Mouse (Mus musculus) limb, embryonic 11.5 days (tissue): ENCODE data around the gene Ccdc65. TPM values are rescaled to one million over a fixed set of nuclear protein-coding genes. Genes with fewer than 3 reads are reported as not detected.

Experiments
- ATAC-seq: fragments of 200-750 bp; cut with Nextera tagmentation; 2 replicates; pipeline ENCODE4 v1.8.0; 2017; ENCODE audit warnings: low read depth; ENCODE audit not compliant: insufficient number of reproducible peaks, low FRiP score, low TSS enrichment
- DNase-seq: peaks from one replicate; pipeline ENCODE4 v3.0.0-alpha.2; 2015; ENCODE audit warnings: low spot score
- H3K27ac ChIP-seq: fragments of 300-500 bp; sonication (generic); replicated peaks from 2 replicates; pipeline ENCODE4 v1.5.1; 2014; ENCODE audit warnings: low read depth, mild to moderate bottlenecking, low read length
- H3K27me3 ChIP-seq: fragments of 300-500 bp; sonication (generic); 2 replicates; pipeline ENCODE4 v1.6.1; 2014; ENCODE audit warnings: mild to moderate bottlenecking, low read length, mixed read lengths; ENCODE audit not compliant: control insufficient read depth, insufficient read depth
- H3K36me3 ChIP-seq: fragments of 300-500 bp; sonication (generic); 2 replicates; pipeline ENCODE4 v1.6.1; 2014; ENCODE audit warnings: mild to moderate bottlenecking, low read length, moderate library complexity, mixed read lengths; ENCODE audit not compliant: control insufficient read depth, insufficient read depth
- H3K4me1 ChIP-seq: fragments of 300-500 bp; sonication (generic); 2 replicates; pipeline ENCODE4 v1.6.1; 2014; ENCODE audit warnings: low read length, mixed read lengths; ENCODE audit not compliant: control insufficient read depth, insufficient read depth
- H3K4me2 ChIP-seq: fragments of 300-500 bp; sonication (generic); 2 replicates; pipeline ENCODE4 v1.6.1; 2014; ENCODE audit warnings: low read depth, mild to moderate bottlenecking, moderate library complexity; ENCODE audit not compliant: severe bottlenecking
- H3K4me3 ChIP-seq: fragments of 300-500 bp; sonication (generic); 2 replicates; pipeline ENCODE4 v1.5.1; 2014; ENCODE audit warnings: low read depth, low read length
- H3K9ac ChIP-seq: fragments of 300-500 bp; sonication (generic); 2 replicates; pipeline ENCODE4 v1.6.1; 2014; ENCODE audit warnings: mild to moderate bottlenecking, low read length
- H3K9me3 ChIP-seq: fragments of 300-500 bp; sonication (generic); 2 replicates; pipeline ENCODE4 v1.6.1; 2016; ENCODE audit warnings: low read length; ENCODE audit not compliant: control insufficient read depth
- WGBS: fragments of 180-500 bp; shearing (Covaris S2); extraction: QIAGEN DNeasy Blood & Tissue Kit; methylation state at CpG from one replicate; pipeline ENCODE4 v1.1.7; 2014; 5-methylcytosine and 5-hydroxymethylcytosine counted together
- polyA plus RNA-seq: library from polyadenylated mRNA; unstranded; fragments of >200 nt; fragmentation: Nextera tagmentation; extraction: Ambion mirVana; gene quantifications from 2 replicates; pipeline ENCODE4 v1.2.1, GENCODE M21; 2014

The Ccdc65 gene
- polyA plus RNA-seq, 1 experiment from 2014 or later = 0.48 TPM

GRCm38 (mm10) chr15:98674994-98675545 is 32.9 kb upstream of the Ccdc65 start:
- Histone ChIP-seq H3K4me3 (no peak overlapping the region), H3K9ac (no peak overlapping the region), H3K4me2 (no peak overlapping the region)

DNA sequence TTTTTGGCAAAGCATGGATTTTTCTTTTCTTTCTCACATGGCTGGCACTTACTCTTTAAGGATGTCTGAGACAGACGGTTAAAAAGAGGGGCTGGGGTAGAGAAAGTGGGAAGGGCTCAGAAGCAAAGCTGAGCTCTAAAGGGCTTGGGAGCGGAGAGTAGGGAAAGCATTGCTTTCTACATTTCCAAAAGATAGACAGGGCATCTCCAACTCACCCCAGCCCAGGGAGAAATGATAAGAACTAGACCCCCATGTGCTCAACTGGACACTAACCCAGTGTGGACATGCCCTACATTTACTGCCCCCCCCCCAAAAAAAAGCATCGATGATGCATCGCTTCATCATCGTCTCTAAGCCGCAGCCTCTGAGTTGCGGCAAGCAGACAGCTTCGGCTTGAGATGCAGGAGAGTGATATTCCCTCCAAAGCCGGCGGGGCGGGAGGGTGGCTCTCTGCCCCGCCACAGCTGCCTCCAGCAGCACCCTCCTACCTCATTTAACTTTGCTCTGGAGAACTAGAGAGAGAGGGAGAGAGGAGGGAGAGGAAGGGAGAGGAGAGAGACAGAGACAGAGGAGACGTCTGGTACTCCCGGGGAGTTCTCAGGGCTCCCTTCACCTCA is 32.3 kb upstream of the Ccdc65 start:
- H3K27ac ChIP-seq = no peak overlapping the region
- no peak for ATAC-seq
- peaks cover 6% of the 10 kb centered on the region for H3K4me1 ChIP-seq
- no peak overlapping the region for H3K4me3 ChIP-seq
- H3K9me3 ChIP-seq = no peaks in the 10 kb centered on the region
- no peak overlapping the region for H3K9ac ChIP-seq
- 8% methylated on average over 14 of the region's 14 CpGs for WGBS
- no peak overlapping the region for H3K4me2 ChIP-seq
- peaks cover 36% of the 10 kb centered on the region for H3K27me3 ChIP-seq
- DNase-seq = no peak
- no peaks in the 10 kb centered on the region for H3K36me3 ChIP-seq

More at GRCm38 (mm10) chr15:98674994-98675545, 32.9 kb upstream of the Ccdc65 start:
- Histone ChIP-seq H3K27ac (no peak overlapping the region), H3K27me3 (peaks cover 36% of the 10 kb centered on the region), H3K4me1 (peaks cover 6% of the 10 kb centered on the region), H3K9me3 (no peaks in the 10 kb centered on the region), H3K36me3 (no peaks in the 10 kb centered on the region)
- no peak for DNase-seq
- no peak for ATAC-seq
- 28% methylated on average over 11 of the region's 11 CpGs for WGBS

GRCm38 (mm10) chr15:98676471-98676870 is 31.5 kb upstream of the Ccdc65 start:
- peak; percentile 37 for DNase-seq
- ATAC-seq = no peak
- H3K9ac ChIP-seq = no peak overlapping the region

DNA sequence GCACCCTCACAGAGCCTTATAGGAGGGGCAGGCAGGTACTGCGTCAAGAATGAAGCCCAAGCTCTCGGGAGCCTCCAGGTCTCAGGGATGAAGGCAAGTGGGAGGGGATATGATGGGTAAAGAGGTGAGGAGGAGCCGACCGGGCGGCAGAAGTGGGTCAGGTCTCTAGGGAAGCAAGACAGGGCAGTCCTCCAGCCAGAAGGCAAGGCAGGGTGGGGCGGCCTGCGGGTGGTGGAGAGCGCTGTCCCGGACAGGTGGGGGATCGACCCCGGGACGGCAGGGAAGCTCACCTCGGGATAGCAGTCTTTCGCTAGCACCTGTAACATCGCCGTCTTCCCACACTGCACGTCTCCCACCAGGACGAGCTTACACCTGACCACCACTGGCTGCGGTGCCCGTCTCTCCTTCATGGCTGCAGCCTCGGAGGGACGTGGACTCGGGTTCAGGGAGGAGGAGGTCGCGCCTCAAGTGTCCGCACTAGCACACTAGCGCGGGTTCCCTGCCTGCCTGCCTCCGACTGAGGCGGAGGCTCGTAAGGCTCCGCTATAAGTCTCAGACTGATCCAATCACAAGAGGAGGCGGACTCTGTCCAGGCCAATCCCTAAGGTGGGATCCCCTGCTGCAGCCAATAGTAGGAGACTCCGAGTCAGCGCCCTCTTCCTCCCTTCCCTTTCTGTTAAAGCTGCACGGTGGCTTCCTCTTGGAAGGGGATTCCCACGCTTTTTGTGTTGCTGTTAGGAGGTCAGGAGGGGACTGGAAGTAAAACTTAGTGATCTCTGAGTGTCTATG is 30.9 kb upstream of the Ccdc65 start, which contains the start of gene Rnd1:
Gene Rnd1, minus strand, starts transcription at position 522 of the 789 bp plus-strand sequence.
- H3K36me3 ChIP-seq = no peaks in the 10 kb centered on the region
- DNase-seq = peak; percentile 80
- H3K9ac ChIP-seq = 0 out of 2 replicates have a peak within 1 kb of the TSS, but pooled peaks have one; percentile 4
- peaks cover 6% of the 10 kb centered on the region for H3K4me1 ChIP-seq
- WGBS = 1% methylated on average over 37 of the region's 37 CpGs
- H3K4me2 ChIP-seq = peak within 1 kb of the TSS; percentile 71
- no peak within 1 kb of the TSS for H3K27ac ChIP-seq
- peak within 1 kb of the TSS; percentile 33 for H3K4me3 ChIP-seq
- no peaks in the 10 kb centered on the region for H3K9me3 ChIP-seq
- H3K27me3 ChIP-seq = peaks cover 36% of the 10 kb centered on the region
- peak; percentile 95 for ATAC-seq

More at GRCm38 (mm10) chr15:98676471-98676870, 31.5 kb upstream of the Ccdc65 start:
- Histone ChIP-seq H3K4me2 (no peak overlapping the region; the same call in 1 of the 2 replicates), H3K9me3 (no peaks in the 10 kb centered on the region), H3K4me3 (peak overlapping the region; percentile 33; the same call in 1 of the 2 replicates), H3K27me3 (peaks cover 36% of the 10 kb centered on the region), H3K36me3 (no peaks in the 10 kb centered on the region), H3K4me1 (peaks cover 6% of the 10 kb centered on the region), H3K27ac (no peak overlapping the region)
- 3% methylated on average over 9 of the region's 9 CpGs for WGBS

DNA sequence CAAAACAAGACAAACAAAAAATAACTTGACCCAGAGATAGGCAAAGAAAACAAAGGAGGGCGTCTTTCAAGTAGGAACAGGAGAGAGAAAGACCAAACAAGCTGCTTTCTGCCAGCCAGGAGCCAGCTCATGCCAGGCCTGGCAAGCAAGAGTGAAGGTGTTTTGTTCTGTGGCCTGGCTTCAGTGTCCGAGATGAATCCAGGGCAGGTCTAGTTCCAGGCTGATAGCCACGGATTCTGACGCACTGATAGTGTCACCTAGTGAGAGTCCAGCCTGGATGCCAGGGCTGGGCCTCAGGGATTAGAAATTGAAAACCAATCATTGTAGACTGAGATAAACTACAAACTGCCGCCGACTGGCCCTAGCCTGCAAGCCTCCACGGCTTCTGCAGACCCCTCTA is 30.0 kb upstream of the Ccdc65 start:
- no peak overlapping the region for H3K27ac ChIP-seq
- WGBS = 72% methylated on average over 7 of the region's 7 CpGs
- peaks cover 6% of the 10 kb centered on the region for H3K4me1 ChIP-seq
- no peaks in the 10 kb centered on the region for H3K9me3 ChIP-seq
- no peak overlapping the region for H3K4me2 ChIP-seq
- H3K36me3 ChIP-seq = no peaks in the 10 kb centered on the region
- H3K27me3 ChIP-seq = peaks cover 36% of the 10 kb centered on the region
- H3K9ac ChIP-seq = no peak overlapping the region
- no peak for DNase-seq
- no peak overlapping the region for H3K4me3 ChIP-seq
- no peak for ATAC-seq

GRCm38 (mm10) chr15:98680660-98681059 is 27.3 kb upstream of the Ccdc65 start:
- H3K27me3 ChIP-seq = peaks cover 17% of the 10 kb centered on the region

GRCm38 (mm10) chr15:98681633-98682032 is 26.4 kb upstream of the Ccdc65 start:
- Histone ChIP-seq H3K4me2 (no peak overlapping the region), H3K27me3 (peaks cover 9% of the 10 kb centered on the region), H3K36me3 (no peaks in the 10 kb centered on the region), H3K9me3 (no peaks in the 10 kb centered on the region), H3K4me1 (peaks cover 4% of the 10 kb centered on the region), H3K9ac (no peak overlapping the region), H3K4me3 (no peak overlapping the region), H3K27ac (no peak overlapping the region)
- ATAC-seq = no peak
- 78% methylated on average over 7 of the region's 7 CpGs for WGBS
- DNase-seq = no peak

More at GRCm38 (mm10) chr15:98680660-98681059, 27.3 kb upstream of the Ccdc65 start:
- H3K36me3 ChIP-seq = no peaks in the 10 kb centered on the region
- H3K9ac ChIP-seq = no peak overlapping the region; the same call in 1 of the 2 replicates
- ATAC-seq = no peak
- H3K4me2 ChIP-seq = no peak overlapping the region
- no peak overlapping the region for H3K27ac ChIP-seq
- no peak overlapping the region for H3K4me3 ChIP-seq
- WGBS = 87% methylated on average over 8 of the region's 8 CpGs
- H3K4me1 ChIP-seq = peaks cover 4% of the 10 kb centered on the region
- no peak for DNase-seq
- H3K9me3 ChIP-seq = no peaks in the 10 kb centered on the region

- no peak overlapping the region for H3K9ac ChIP-seq
- ATAC-seq (no peak), DNase-seq (no peak)
- H3K4me3 ChIP-seq = no peak overlapping the region
- H3K9me3 ChIP-seq = no peaks in the 10 kb centered on the region
- WGBS = 64% methylated on average over 10 of the region's 10 CpGs
- no peak overlapping the region for H3K27ac ChIP-seq
- no peak overlapping the region for H3K4me2 ChIP-seq
- peaks cover under 1% of the 10 kb centered on the region; the same call in 1 of the 2 replicates for H3K27me3 ChIP-seq
- H3K36me3 ChIP-seq = no peaks in the 10 kb centered on the region
- no peaks in the 10 kb centered on the region for H3K4me1 ChIP-seq
Measured at GRCm38 (mm10) chr15:98683177-98683576, 24.8 kb upstream of the Ccdc65 start.
